Mouse (Mus musculus) intestine, embryonic 14.5 days (tissue): Measurements from ENCODE around the gene Tcte1. TPM values are rescaled to one million over a fixed set of nuclear protein-coding genes. Genes with fewer than 3 reads are reported as not detected.

Experiments
- ATAC-seq: fragments of 200-750 bp; cut with Nextera tagmentation; replicated peaks from 2 replicates; pipeline ENCODE4 v1.8.0; 2017; ENCODE audit warnings: low read depth, moderate number of reproducible peaks, moderate TSS enrichment, moderate library complexity; ENCODE audit not compliant: low FRiP score, low TSS enrichment
- DNase-seq: peaks from one replicate; pipeline ENCODE4 v3.0.0-alpha.2; 2018; ENCODE audit warnings: low spot score
- H3K27ac ChIP-seq: fragments of 300-500 bp; sonication (generic); 2 replicates; pipeline ENCODE4 v1.5.1; 2014; ENCODE audit warnings: low read depth, mild to moderate bottlenecking, control low read depth
- H3K27me3 ChIP-seq: fragments of 300-500 bp; sonication (generic); replicated peaks from 2 replicates; pipeline ENCODE4 v1.6.1; 2014; ENCODE audit warnings: low read length, control low read depth; ENCODE audit not compliant: control insufficient read depth, insufficient read depth
- H3K36me3 ChIP-seq: fragments of 300-500 bp; sonication (generic); 2 replicates; pipeline ENCODE4 v1.6.1; 2014; ENCODE audit warnings: low read length, control low read depth; ENCODE audit not compliant: control insufficient read depth, insufficient read depth
- H3K4me1 ChIP-seq: fragments of 300-500 bp; sonication (generic); replicated peaks from 2 replicates; pipeline ENCODE4 v1.6.1; 2014; ENCODE audit warnings: low read length, control low read depth, mixed read lengths; ENCODE audit not compliant: control insufficient read depth, insufficient read depth
- H3K4me2 ChIP-seq: fragments of 300-500 bp; sonication (generic); 2 replicates; pipeline ENCODE4 v1.6.1; 2014; ENCODE audit warnings: low read length
- H3K4me3 ChIP-seq: fragments of 300-500 bp; sonication (generic); 2 replicates; pipeline ENCODE4 v1.5.1; 2014; ENCODE audit warnings: low read depth, low read length, control low read depth, mixed read lengths
- H3K9ac ChIP-seq: fragments of 300-500 bp; sonication (generic); 2 replicates; pipeline ENCODE4 v1.6.1; 2014; ENCODE audit warnings: mild to moderate bottlenecking, low read length
- H3K9me3 ChIP-seq: fragments of 300-500 bp; sonication (generic); 2 replicates; pipeline ENCODE4 v1.6.1; 2016; ENCODE audit warnings: low read length, control low read depth; ENCODE audit not compliant: control insufficient read depth
- WGBS: fragments of 180-500 bp; shearing (Covaris S2); extraction: QIAGEN DNeasy Blood & Tissue Kit; methylation state at CpG from one replicate; pipeline ENCODE4 v1.1.7; 2014; 5-methylcytosine and 5-hydroxymethylcytosine counted together
- polyA plus RNA-seq: library from polyadenylated mRNA; unstranded; fragments of >200 nt; fragmentation: Nextera tagmentation; extraction: Ambion mirVana; gene quantifications from 2 replicates; pipeline ENCODE4 v1.2.1, GENCODE M21; 2014

Gene Tcte1
- 0.60 and 0.70 TPM in 2 replicates for polyA plus RNA-seq

GRCm38 (mm10) chr17:45523263-45523662, at the start of gene Tcte1:
Gene Tcte1, plus strand, starts transcription at chr17:45523434.
- DNase-seq (peak; percentile 75), ATAC-seq (peak; percentile 70)
- Histone ChIP-seq H3K27me3 (peaks cover 9% of the 10 kb centered on the region), H3K9me3 (no peaks in the 10 kb centered on the region), H3K9ac (0 out of 2 replicates have a peak within 1 kb of the TSS, but pooled peaks have one; percentile 0), H3K27ac (no peak within 1 kb of the TSS), H3K4me3 (peak within 1 kb of the TSS; percentile 35), H3K36me3 (peaks cover 13% of the 10 kb centered on the region), H3K4me1 (peaks cover 6% of the 10 kb centered on the region; the same call in 1 of the 2 replicates), H3K4me2 (peak within 1 kb of the TSS; percentile 79)
- WGBS = 0% methylated on average over 21 of the region's 21 CpGs

GRCm38 (mm10) chr17:45473667-45474066, 49.6 kb upstream of the Tcte1 start:
- Histone ChIP-seq H3K9me3 (no peaks in the 10 kb centered on the region), H3K4me1 (no peaks in the 10 kb centered on the region; the same call in 1 of the 2 replicates), H3K27ac (no peak overlapping the region), H3K27me3 (peaks cover 28% of the 10 kb centered on the region), H3K4me2 (no peak overlapping the region), H3K9ac (no peak overlapping the region), H3K36me3 (no peaks in the 10 kb centered on the region), H3K4me3 (no peak overlapping the region)
- DNase-seq (no peak), ATAC-seq (no peak)
- WGBS = 72% methylated on average over 6 of the region's 6 CpGs

- ATAC-seq (no peak), DNase-seq (no peak)
- no peak overlapping the region for H3K27ac ChIP-seq
- no peaks in the 10 kb centered on the region for H3K36me3 ChIP-seq
- 0 out of 2 replicates have a peak overlapping the region, but pooled peaks have one; percentile 36 for H3K4me3 ChIP-seq
- H3K9me3 ChIP-seq = no peaks in the 10 kb centered on the region
- H3K27me3 ChIP-seq = peaks cover 28% of the 10 kb centered on the region
- H3K4me2 ChIP-seq = peak overlapping the region; percentile 58; the same call in 1 of the 2 replicates
- 68% methylated on average over 8 of the region's 8 CpGs for WGBS
- H3K9ac ChIP-seq = no peak overlapping the region
- no peaks in the 10 kb centered on the region; the same call in 1 of the 2 replicates for H3K4me1 ChIP-seq
These were observed 49.1 kb upstream of the Tcte1 start for GRCm38 (mm10) chr17:45474146-45474545.

- Histone ChIP-seq H3K9me3 (no peaks in the 10 kb centered on the region), H3K36me3 (no peaks in the 10 kb centered on the region), H3K4me3 (peak within 1 kb of the TSS; percentile 36), H3K27ac (no peak within 1 kb of the TSS), H3K27me3 (peaks cover 28% of the 10 kb centered on the region), H3K4me1 (no peaks in the 10 kb centered on the region; the same call in 1 of the 2 replicates), H3K4me2 (peak within 1 kb of the TSS; percentile 58), H3K9ac (peak within 1 kb of the TSS; percentile 32; the same call in 1 of the 2 replicates)
- WGBS = 4% methylated on average over 30 of the region's 30 CpGs
- ATAC-seq (peak; percentile 65; the same call in 1 of the 2 replicates), DNase-seq (peak; percentile 73)
These were observed 48.4 kb upstream of the Tcte1 start, which contains the start of gene Spats1 for GRCm38 (mm10) chr17:45474669-45475465. Gene Spats1, minus strand, starts transcription at chr17:45475415.

- Histone ChIP-seq H3K36me3 (no peaks in the 10 kb centered on the region), H3K27ac (no peak overlapping the region), H3K4me1 (no peaks in the 10 kb centered on the region; the same call in 1 of the 2 replicates), H3K9ac (no peak overlapping the region), H3K27me3 (peaks cover 26% of the 10 kb centered on the region), H3K4me3 (no peak overlapping the region), H3K4me2 (no peak overlapping the region), H3K9me3 (no peaks in the 10 kb centered on the region)
- ATAC-seq (no peak), DNase-seq (peak; percentile 96)
- WGBS = 15% methylated on average over 12 of the region's 12 CpGs
These were observed 44.9 kb upstream of the Tcte1 start for GRCm38 (mm10) chr17:45478234-45478825.

GRCm38 (mm10) chr17:45480429-45480828, 42.8 kb upstream of the Tcte1 start:
- Histone ChIP-seq H3K36me3 (no peaks in the 10 kb centered on the region), H3K4me1 (no peaks in the 10 kb centered on the region), H3K4me2 (no peak overlapping the region), H3K9me3 (no peaks in the 10 kb centered on the region), H3K9ac (no peak overlapping the region), H3K27ac (no peak overlapping the region), H3K27me3 (peaks cover 8% of the 10 kb centered on the region; the same call in 1 of the 2 replicates), H3K4me3 (no peak overlapping the region)
- no peak for DNase-seq
- no peak for ATAC-seq
- 31% methylated on average over 2 of the region's 2 CpGs for WGBS

GRCm38 (mm10) chr17:45485581-45485980, 37.7 kb upstream of the Tcte1 start:
- 89% methylated on average over 7 of the region's 7 CpGs for WGBS
- no peak for DNase-seq
- H3K4me1 ChIP-seq = no peaks in the 10 kb centered on the region

GRCm38 (mm10) chr17:45487216-45487615, 36.0 kb upstream of the Tcte1 start:
- no peak overlapping the region for H3K9ac ChIP-seq
- no peak overlapping the region for H3K27ac ChIP-seq
- no peak for DNase-seq
- no peaks in the 10 kb centered on the region for H3K9me3 ChIP-seq
- H3K27me3 ChIP-seq = no peaks in the 10 kb centered on the region
- no peak overlapping the region for H3K4me2 ChIP-seq
- H3K4me1 ChIP-seq = 0 out of 2 replicates have a peak, but pooled peaks cover 7% of the 10 kb centered on the region
- H3K36me3 ChIP-seq = no peaks in the 10 kb centered on the region
- ATAC-seq = no peak
- WGBS = 17% methylated on average over 5 of the region's 5 CpGs
- no peak overlapping the region for H3K4me3 ChIP-seq

More at GRCm38 (mm10) chr17:45485581-45485980, 37.7 kb upstream of the Tcte1 start:
- H3K9me3 ChIP-seq = no peaks in the 10 kb centered on the region
- no peaks in the 10 kb centered on the region for H3K36me3 ChIP-seq
- no peak overlapping the region for H3K27ac ChIP-seq
- H3K27me3 ChIP-seq = no peaks in the 10 kb centered on the region
- H3K4me2 ChIP-seq = no peak overlapping the region
- H3K4me3 ChIP-seq = no peak overlapping the region
- no peak overlapping the region for H3K9ac ChIP-seq
- ATAC-seq = no peak
